Mouse (Mus musculus) cerebellum, adult 2 months (tissue): ENCODE measurements around the gene Pibf1.

Experiments used
- CTCF ChIP-seq: fragments of 200-500 bp; IDR thresholded peaks from 2 replicates; pipeline ENCODE4 v1.5.1; 2011; ENCODE audit warnings: low read depth, mild to moderate bottlenecking, control low read depth, low read length, moderate library complexity, borderline replicate concordance; ENCODE audit not compliant: insufficient read depth
- POLR2A ChIP-seq: fragments of 200-500 bp; IDR thresholded peaks from 2 replicates; pipeline ENCODE4 v1.6.1; 2011; ENCODE audit warnings: low read length, control low read depth, borderline replicate concordance; ENCODE audit not compliant: insufficient read depth

DNA sequence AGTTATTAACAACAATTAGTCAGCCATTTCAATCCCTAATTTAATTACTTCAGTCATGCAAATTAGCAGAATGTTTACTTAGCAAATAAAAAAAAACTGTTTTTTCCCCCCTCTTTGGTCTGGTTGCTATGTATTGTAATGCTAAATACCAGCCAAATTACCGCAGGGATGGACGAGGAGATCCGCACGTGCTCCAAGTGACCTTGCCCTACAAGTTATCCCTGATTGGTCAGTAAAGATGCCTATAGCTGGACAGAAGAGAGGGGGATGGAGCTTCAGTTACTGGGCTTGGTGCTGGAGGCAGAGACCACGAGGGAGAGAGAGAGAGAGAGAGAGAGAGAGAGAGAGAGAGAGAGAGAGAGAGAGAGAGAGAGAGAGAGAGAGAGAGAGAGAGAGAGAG lies 167.5 kb downstream of the Pibf1 start:
- TF ChIP-seq POLR2A (no peak), CTCF (no peak)
